Mouse (Mus musculus) neural tube, embryonic 14.5 days (tissue): ENCODE measurements around the gene Upp2. TPM values are rescaled to one million over a fixed set of nuclear protein-coding genes. Genes with fewer than 3 reads are reported as not detected.

Source experiments
- ATAC-seq: fragments of 200-750 bp; cut with Nextera tagmentation; 2 replicates; pipeline ENCODE4 v1.8.0; 2017; ENCODE audit warnings: low read depth, mild to moderate bottlenecking, moderate TSS enrichment, moderate library complexity
- H3K27ac ChIP-seq: fragments of 300-500 bp; sonication (generic); 2 replicates; pipeline ENCODE4 v1.5.1; 2014; ENCODE audit warnings: low read depth, mild to moderate bottlenecking, control low read depth, low read length, moderate library complexity, mixed read lengths
- H3K27me3 ChIP-seq: fragments of 300-500 bp; sonication (generic); 2 replicates; pipeline ENCODE4 v1.6.1; 2014; ENCODE audit warnings: low read length; ENCODE audit not compliant: control insufficient read depth, insufficient read depth
- H3K36me3 ChIP-seq: fragments of 300-500 bp; sonication (generic); 2 replicates; pipeline ENCODE4 v1.6.1; 2014; ENCODE audit warnings: low read length, mixed read lengths; ENCODE audit not compliant: control insufficient read depth, insufficient read depth
- H3K4me1 ChIP-seq: fragments of 300-500 bp; sonication (generic); 2 replicates; pipeline ENCODE4 v1.6.1; 2014; ENCODE audit warnings: low read length; ENCODE audit not compliant: control insufficient read depth, insufficient read depth
- H3K4me2 ChIP-seq: fragments of 300-500 bp; sonication (generic); 2 replicates; pipeline ENCODE4 v1.6.1; 2014; ENCODE audit warnings: mild to moderate bottlenecking, low read depth, low read length, control low read depth
- H3K4me3 ChIP-seq: fragments of 300-500 bp; sonication (generic); 2 replicates; pipeline ENCODE4 v1.5.1; 2014; ENCODE audit warnings: low read depth, low read length, control low read depth, mixed read lengths
- H3K9ac ChIP-seq: fragments of 300-500 bp; sonication (generic); replicated peaks from 2 replicates; pipeline ENCODE4 v1.6.1; 2014; ENCODE audit warnings: low read depth, mild to moderate bottlenecking, control low read depth, low read length, mixed read lengths
- H3K9me3 ChIP-seq: fragments of 300-500 bp; sonication (generic); 2 replicates; pipeline ENCODE4 v1.6.1; 2016; ENCODE audit warnings: low read length; ENCODE audit not compliant: control insufficient read depth
- WGBS: fragments of 180-500 bp; shearing (Covaris S2); extraction: QIAGEN DNeasy Blood & Tissue Kit; methylation state at CpG from one replicate; pipeline ENCODE4 v1.1.7; 2014; 5-methylcytosine and 5-hydroxymethylcytosine counted together
- polyA plus RNA-seq: library from polyadenylated mRNA; unstranded; fragments of >200 nt; fragmentation: Nextera tagmentation; extraction: Ambion mirVana; gene quantifications from 2 replicates; pipeline ENCODE4 v1.2.1, GENCODE M21; 2014

The Upp2 gene
- polyA plus RNA-seq, 1 experiment from 2014 or later = 16.4 TPM

- no peaks in the 10 kb centered on the region for H3K9me3 ChIP-seq
- H3K36me3 ChIP-seq = no peaks in the 10 kb centered on the region
- H3K27me3 ChIP-seq = no peaks in the 10 kb centered on the region
- H3K4me3 ChIP-seq = no peak overlapping the region
- H3K4me1 ChIP-seq = no peaks in the 10 kb centered on the region
- H3K4me2 ChIP-seq = no peak overlapping the region
- H3K9ac ChIP-seq = no peak overlapping the region
- H3K27ac ChIP-seq = no peak overlapping the region
- ATAC-seq = no peak
- 86% methylated on average over 3 of the region's 3 CpGs for WGBS
Observed at GRCm38 (mm10) chr2:58828910-58829600, 262.0 kb downstream of the Upp2 start.

- ATAC-seq = peak; percentile 34; the same call in 1 of the 2 replicates
- WGBS = 76% methylated on average over 7 of the region's 7 CpGs
- H3K4me1 ChIP-seq = no peaks in the 10 kb centered on the region
- no peaks in the 10 kb centered on the region for H3K9me3 ChIP-seq
- H3K9ac ChIP-seq = no peak overlapping the region
- no peaks in the 10 kb centered on the region for H3K27me3 ChIP-seq
- no peak overlapping the region for H3K27ac ChIP-seq
- no peak overlapping the region for H3K4me2 ChIP-seq
- no peaks in the 10 kb centered on the region for H3K36me3 ChIP-seq
- no peak overlapping the region for H3K4me3 ChIP-seq
Observed at GRCm38 (mm10) chr2:58829981-58830742, 263.1 kb downstream of the Upp2 start.

GRCm38 (mm10) chr2:58832253-58832980, 265.3 kb downstream of the Upp2 start:
- no peaks in the 10 kb centered on the region for H3K4me1 ChIP-seq
- no peak overlapping the region for H3K4me2 ChIP-seq
- no peak overlapping the region for H3K27ac ChIP-seq
- no peaks in the 10 kb centered on the region for H3K27me3 ChIP-seq
- H3K4me3 ChIP-seq = no peak overlapping the region
- no peaks in the 10 kb centered on the region for H3K36me3 ChIP-seq
- 90% methylated on average over 20 of the region's 20 CpGs for WGBS
- H3K9ac ChIP-seq = no peak overlapping the region
- ATAC-seq = no peak
- no peaks in the 10 kb centered on the region for H3K9me3 ChIP-seq

GRCm38 (mm10) chr2:58841021-58841420, 273.9 kb downstream of the Upp2 start:
- no peaks in the 10 kb centered on the region for H3K4me1 ChIP-seq
- H3K27ac ChIP-seq = no peak overlapping the region
- H3K4me3 ChIP-seq = no peak overlapping the region
- no peak for ATAC-seq
- H3K9me3 ChIP-seq = no peaks in the 10 kb centered on the region
- no peaks in the 10 kb centered on the region for H3K36me3 ChIP-seq
- H3K9ac ChIP-seq = no peak overlapping the region
- 53% methylated on average over 3 of the region's 3 CpGs for WGBS
- H3K4me2 ChIP-seq = no peak overlapping the region
- H3K27me3 ChIP-seq = no peaks in the 10 kb centered on the region

- Histone ChIP-seq H3K4me2 (no peak overlapping the region), H3K36me3 (no peaks in the 10 kb centered on the region), H3K9me3 (no peaks in the 10 kb centered on the region), H3K4me1 (no peaks in the 10 kb centered on the region), H3K27ac (no peak overlapping the region), H3K4me3 (no peak overlapping the region), H3K27me3 (no peaks in the 10 kb centered on the region), H3K9ac (no peak overlapping the region)
- 92% methylated on average over 4 of the region's 4 CpGs for WGBS
- ATAC-seq = no peak
Observed at GRCm38 (mm10) chr2:58842443-58842842, 275.3 kb downstream of the Upp2 start.

Other genes starting within 250 kb of the Upp2 start
- 0.37 and 0.39 TPM in 2 replicates for gene Acvr1c, start 209.4 kb upstream of the Upp2 start, polyA plus RNA-seq
- gene Gm17409, start 97.2 kb upstream of the Upp2 start, polyA plus RNA-seq = 0.21 TPM in 1 of 2 replicates, not detected in the other
- gene Acvr1, start 141 bp upstream of the Upp2 start, polyA plus RNA-seq = 8.5 and 8.6 TPM in 2 replicates